Mouse (Mus musculus) urinary bladder, postnatal 14 days (tissue): ENCODE measurements at regions not wholly inside any gene's neighbourhood (a gene's known extent, or its start where the extent isn't known, plus 50 kb on each side); places are given as distances from the start of the nearest gene placed in this dataset.
"Not testable (repeated sequence)": the region's sequence is repeated elsewhere in the genome, so short reads cannot be mapped to it uniquely, and the experiment has no call there.

Experiments used
- DNase-seq: peaks from one replicate; pipeline ENCODE4 v3.0.0; 2021; ENCODE audit warnings: low spot score

GRCm38 (mm10) chr1:177382596-177383190 is 59.5 kb upstream of the Zbtb18 start:
- peak; percentile 52 for DNase-seq

GRCm38 (mm10) chr1:177382147-177382546 is 60.0 kb upstream of the Zbtb18 start:
- no peak for DNase-seq

GRCm38 (mm10) chr1:177378112-177378511 is 64.0 kb upstream of the Zbtb18 start:
- DNase-seq: no peak

- no peak for DNase-seq
Measured at GRCm38 (mm10) chr1:177373226-177373825, 68.8 kb upstream of the Zbtb18 start.

- DNase-seq: no peak
Measured at GRCm38 (mm10) chr1:177372066-177372465, 70.1 kb upstream of the Zbtb18 start.

- DNase-seq: no peak
Measured at GRCm38 (mm10) chr1:177367864-177368610, 74.1 kb upstream of the Zbtb18 start.

- DNase-seq: no peak
Measured at GRCm38 (mm10) chr1:177366914-177367313, 75.2 kb upstream of the Zbtb18 start.

- no peak for DNase-seq
Measured at GRCm38 (mm10) chr1:177366475-177366874, 75.7 kb upstream of the Zbtb18 start.

- no peak for DNase-seq
Measured at GRCm38 (mm10) chr1:177364355-177364754, 77.8 kb upstream of the Zbtb18 start.

GRCm38 (mm10) chr1:177362398-177362797 is 79.8 kb upstream of the Zbtb18 start:
- DNase-seq: no peak

GRCm38 (mm10) chr1:177348400-177349092 is 90.5 kb upstream of the Akt3 start:
- DNase-seq: no peak

- DNase-seq: no peak
Measured at GRCm38 (mm10) chr1:177347208-177347607, 89.2 kb upstream of the Akt3 start.

- DNase-seq: no peak
Measured at GRCm38 (mm10) chr1:177346540-177346939, 88.5 kb upstream of the Akt3 start.

- no peak for DNase-seq
Measured at GRCm38 (mm10) chr1:177345540-177345939, 87.5 kb upstream of the Akt3 start.

GRCm38 (mm10) chr1:177343949-177344348 is 85.9 kb upstream of the Akt3 start:
- DNase-seq: no peak

- peak; percentile 60 for DNase-seq
Measured at GRCm38 (mm10) chr1:177343121-177343520, 85.1 kb upstream of the Akt3 start.

GRCm38 (mm10) chr1:177340232-177340631 is 82.2 kb upstream of the Akt3 start:
- no peak for DNase-seq

GRCm38 (mm10) chr1:177339207-177339787 is 81.3 kb upstream of the Akt3 start:
- not testable (repeated sequence) for DNase-seq

- DNase-seq: peak; percentile 48
Measured at GRCm38 (mm10) chr1:177338466-177339206, 80.6 kb upstream of the Akt3 start.

- no peak for DNase-seq
Measured at GRCm38 (mm10) chr1:177337756-177338155, 79.8 kb upstream of the Akt3 start.

GRCm38 (mm10) chr1:177337141-177337540 is 79.1 kb upstream of the Akt3 start:
- DNase-seq: no peak

GRCm38 (mm10) chr1:177336436-177336835 is 78.4 kb upstream of the Akt3 start:
- DNase-seq: no peak
